Mouse (Mus musculus) spleen, postnatal 36 days (tissue): Measurements from ENCODE around the gene Olfr1371.

Experiments
- DNase-seq, 2 experiments: peaks; one replicate each; pipeline ENCODE4 v3.0.0; 2022; ENCODE audit warnings: low spot score in 2 of 2, mixed read lengths in 1 of 2

The Olfr1371 gene

DNA sequence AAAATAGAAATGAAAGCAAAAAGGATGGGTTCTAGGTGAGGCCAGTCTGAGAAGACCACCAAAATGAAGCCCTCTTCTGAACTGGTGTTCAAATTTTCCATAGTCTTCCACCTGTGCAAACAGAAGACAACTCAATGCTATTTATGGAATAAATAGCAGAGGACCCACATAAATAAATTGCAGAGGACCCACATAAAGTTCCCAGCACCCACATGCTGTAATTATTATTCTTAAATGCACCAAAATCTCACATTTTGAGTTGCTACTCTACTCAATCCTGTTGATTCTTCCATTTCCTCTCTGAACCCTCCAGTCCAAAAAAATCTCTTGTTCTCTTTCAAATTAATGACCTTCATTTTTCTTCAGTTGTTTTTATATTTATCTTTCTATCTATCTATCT lies at the start of gene Olfr1371:
TSS of gene Olfr1371 (minus strand) at position 101 of the 400 bp plus-strand sequence.
- no peak for DNase-seq

DNA sequence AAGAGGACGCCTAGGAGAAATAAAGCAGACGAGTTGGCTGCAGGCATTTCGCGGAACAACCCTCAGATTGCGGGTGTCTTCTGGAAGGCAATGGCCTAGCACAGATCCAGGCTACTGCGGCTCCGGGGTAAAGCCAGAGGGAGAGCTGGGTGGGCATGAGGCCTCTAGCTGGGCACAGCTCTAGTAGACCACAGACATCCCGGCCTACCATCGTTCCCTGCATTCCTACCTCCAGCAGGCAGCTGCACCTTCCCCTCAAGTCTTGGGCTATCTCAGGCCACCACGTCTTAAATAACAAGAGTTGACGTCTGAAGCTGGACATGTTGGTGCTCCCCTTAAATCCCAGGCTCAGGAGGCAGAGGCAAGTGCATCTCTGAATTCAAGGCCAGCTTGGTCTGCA lies 48.6 kb upstream of the Olfr1371 start:
- peak in 1 of 2 experiments; percentile 1 for DNase-seq

DNA sequence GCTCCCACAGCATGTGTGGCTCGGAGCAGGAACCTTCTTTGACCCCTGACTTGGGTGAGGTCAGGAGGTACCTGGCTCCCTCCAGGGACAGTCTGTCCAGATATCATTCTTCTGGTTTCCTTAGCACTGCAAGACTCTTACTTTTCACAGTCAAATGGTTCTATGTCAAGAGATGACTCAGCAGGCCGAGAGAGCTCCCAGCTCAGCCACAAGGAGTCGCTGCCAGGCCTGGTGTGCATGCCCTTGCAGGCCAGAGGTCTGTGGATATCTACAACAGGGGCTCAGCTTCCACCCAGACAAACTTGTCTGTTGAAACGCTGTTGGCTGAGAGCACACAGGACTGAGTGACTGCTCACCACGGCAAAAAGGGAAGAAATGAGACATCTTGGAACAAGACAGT lies 48.1 kb upstream of the Olfr1371 start:
- DNase-seq: peak; percentile 37 to 48

DNA sequence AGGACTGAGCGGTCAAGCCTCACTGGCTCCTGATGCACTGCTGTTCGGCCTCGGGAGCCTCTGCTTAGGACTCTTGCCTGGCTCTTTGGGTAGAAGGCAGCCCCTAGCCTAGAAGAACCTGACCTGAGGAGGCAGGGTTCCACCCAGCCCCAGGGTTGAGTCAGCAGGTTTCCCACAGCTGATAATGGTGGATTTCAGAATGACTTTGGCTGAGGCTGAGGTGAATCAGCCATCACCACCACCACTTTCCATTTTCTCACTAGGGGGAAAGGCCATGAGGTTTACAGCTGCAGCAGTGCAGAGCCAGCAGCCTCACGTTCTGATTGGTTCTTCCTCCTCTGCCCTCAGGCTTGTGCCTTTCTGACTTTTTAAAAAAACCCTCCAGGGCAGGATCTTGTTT lies 47.1 kb upstream of the Olfr1371 start:
- DNase-seq: no peak

DNA sequence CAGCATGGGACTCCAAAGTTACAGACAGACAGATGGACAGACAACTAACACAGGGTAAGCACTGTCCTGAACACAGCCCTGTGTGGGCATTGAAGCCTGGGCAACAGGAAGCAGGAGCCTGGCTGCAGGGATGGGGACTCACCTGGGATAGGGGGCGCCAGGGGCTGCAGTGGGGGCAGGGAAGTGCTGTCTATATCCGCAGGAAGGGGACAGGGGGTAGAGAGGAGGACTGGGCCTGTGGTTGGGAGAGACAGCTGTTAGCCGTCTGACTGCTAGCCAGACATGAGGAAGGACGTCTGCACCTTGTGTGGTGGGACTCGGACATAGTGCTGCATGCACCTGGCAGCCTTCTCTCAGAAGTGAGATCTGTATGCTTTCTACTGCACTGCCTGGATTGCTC lies 44.9 kb upstream of the Olfr1371 start:
- no peak for DNase-seq

DNA sequence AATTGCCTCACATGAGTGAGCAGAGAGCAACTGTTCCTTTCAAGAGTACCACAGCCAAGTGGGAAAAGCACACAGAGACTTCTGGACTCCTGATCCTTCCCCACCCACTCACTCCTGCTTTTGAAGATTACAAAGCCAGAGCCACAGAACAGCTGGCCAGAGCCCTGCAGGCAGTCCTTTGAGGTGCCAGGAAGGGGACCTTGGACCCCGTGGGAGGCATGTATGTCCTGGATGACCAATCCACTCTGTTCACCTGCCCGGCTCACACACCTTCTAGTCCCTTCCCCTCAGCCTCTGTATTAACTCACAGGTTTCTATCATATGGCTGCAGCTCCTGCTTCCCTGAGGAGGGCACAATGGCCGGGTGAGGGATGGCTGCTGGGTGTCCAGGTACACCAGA lies 43.6 kb upstream of the Olfr1371 start:
- no peak for DNase-seq

DNA sequence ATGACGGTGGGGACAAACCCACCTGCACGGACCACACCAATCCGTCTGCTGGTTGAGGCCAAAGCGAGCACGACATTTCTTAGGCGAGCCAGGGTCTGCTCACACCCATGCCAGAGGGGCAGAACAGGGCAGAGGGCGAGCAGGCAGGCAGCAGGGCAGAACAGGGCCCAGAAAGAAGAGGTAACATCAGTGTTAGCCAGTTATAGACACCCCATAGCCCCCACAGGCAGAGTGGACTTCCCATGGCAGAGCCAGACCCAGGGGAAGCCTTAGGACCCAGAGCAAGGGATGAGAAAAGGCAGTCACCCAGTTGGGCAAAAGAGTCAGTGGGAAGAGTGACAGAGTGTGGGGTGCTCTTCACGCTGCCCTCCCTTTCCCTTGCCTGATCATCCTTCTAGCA lies 41.3 kb upstream of the Olfr1371 start:
- no peak for DNase-seq

DNA sequence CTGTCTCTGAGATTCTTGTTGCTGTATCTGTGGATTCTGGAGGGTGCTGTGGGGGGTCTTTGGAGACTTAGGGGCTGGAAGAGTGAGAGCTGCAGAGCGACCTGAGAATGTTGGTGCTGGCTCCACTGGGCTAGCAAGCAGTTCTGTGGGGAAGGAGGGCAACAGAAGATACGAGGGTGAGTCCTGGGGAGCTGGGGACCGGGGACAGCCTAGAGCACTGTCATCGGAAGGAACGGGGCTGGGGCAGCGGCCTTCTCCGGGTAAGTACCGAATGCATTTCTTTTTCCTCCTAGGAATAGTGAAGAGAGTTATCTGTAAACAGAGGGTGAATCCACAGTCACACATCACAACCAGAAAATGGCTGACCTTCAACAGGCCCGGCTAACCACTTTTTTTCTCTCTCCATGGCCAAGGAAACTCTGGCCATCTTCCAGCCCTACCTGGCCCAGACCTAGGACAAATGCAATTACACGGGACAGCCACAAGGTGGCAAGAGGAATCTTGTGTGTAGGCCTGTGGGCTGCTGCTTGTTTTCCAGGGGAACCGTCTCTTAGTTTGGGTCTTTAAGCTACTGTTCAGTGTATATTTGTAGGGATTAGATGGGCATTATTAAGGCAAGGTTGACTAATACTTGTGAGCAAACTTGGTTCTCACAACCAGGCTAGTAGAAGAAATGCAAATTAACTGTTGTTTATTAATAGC lies 40.0 kb upstream of the Olfr1371 start:
- no peak for DNase-seq

DNA sequence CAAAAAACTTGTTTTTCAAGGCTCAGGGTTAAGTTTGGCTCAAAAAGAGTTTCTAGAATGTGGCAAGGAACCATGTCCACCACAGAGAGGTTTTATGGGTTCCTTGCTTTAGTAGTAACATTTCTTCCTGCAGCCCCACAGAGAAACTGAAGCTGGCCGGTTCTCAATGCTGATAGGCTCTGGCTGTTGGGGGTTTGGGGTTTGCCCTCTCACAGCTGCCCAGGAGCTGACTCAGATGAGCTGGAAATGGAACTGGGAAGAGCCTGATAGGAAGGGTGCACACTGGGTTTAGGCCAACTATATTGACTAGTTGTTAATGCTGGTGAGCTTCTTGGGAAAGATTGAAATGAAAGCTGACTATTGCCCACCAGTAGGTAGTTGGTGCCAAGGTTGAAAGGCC lies 38.9 kb upstream of the Olfr1371 start:
- DNase-seq: no peak

DNA sequence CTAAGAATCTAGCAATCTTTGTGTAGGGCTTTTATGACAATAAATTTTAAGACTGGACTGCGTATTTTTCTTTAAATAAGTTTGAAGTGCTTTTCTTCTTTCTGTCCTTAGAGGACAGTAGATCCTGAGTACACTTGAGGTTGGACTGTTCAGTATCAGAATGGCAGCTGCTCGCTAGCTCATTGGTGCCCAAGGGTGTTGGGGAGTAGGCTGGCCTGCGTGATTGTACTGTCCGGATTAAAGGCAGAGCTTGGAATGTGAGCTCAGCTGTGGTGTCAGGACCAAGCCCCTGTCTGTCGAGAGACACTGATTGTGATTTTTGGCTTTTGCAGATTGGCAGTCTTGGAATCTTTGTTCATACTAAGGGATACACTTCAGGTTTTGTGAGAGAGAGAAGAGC lies 38.0 kb upstream of the Olfr1371 start:
- DNase-seq: no peak

DNA sequence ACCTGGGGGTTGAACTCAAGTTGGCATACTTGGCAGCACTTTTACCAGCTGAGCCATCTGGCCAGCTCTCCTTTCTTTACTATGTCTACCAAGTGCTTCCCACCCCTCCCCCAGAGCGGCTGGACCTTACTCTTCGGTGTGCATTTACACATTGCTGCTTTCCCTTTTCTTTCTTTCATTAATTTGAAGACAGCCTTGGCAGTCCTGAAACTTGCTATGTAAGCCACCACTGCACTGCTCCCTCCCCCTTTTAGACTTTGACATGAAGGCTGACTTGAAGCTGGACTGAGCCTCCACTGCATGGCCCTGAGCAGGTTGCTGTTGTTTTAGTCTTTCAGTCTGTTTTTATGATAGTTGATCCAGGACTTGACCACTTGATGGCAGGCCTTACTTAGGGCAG lies 35.7 kb upstream of the Olfr1371 start:
- DNase-seq: no peak

DNA sequence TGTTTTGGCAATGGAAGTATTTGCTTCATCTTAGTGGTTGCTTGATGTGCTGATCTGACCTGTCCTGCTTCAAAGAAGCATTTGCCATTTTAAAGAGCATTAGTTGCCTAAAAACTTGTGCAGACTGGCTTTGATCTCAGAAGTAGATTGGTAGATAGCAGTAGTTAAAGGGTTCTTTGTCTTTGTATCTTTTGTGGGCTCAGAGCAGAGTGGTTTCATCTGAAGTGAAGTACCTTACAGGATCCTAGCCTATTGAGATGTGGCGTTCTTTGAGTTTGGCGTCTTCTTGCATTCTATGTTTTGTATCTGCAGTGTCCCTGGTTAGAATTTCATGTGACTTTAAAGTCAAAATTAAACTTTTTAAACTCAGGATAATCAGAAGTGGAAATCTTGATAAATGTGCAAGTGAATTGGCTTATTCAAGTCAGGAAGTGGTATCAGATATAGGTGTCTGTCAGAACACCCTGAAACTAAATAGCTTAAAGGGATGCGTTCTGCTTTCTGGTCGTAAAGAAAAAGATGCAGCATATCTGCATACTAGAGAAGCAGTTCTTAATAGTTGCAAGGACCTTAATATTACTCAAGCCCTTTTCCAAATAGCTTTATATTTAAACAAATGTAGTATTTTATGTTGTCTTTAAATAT lies 27.2 kb upstream of the Olfr1371 start:
- DNase-seq: no peak

DNA sequence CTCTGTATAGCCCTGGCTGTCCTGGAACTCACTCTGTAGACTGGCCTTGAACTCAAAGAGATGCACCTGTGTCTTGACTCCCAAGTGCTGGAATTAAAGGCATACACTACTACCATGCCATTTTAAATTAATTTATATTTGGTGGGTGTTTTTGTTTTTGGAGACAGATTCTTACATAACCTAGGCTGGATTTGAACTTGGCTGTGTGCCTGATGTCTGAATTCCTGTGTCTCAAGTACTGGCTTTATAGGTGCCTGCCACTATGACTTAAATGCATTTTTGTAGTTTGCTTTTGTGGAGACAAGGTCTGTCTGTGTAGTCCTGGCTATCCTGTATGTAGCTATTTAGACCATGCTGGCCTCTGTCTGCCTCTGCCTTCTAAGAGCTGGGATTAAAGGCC lies 20.7 kb upstream of the Olfr1371 start:
- DNase-seq: no peak

DNA sequence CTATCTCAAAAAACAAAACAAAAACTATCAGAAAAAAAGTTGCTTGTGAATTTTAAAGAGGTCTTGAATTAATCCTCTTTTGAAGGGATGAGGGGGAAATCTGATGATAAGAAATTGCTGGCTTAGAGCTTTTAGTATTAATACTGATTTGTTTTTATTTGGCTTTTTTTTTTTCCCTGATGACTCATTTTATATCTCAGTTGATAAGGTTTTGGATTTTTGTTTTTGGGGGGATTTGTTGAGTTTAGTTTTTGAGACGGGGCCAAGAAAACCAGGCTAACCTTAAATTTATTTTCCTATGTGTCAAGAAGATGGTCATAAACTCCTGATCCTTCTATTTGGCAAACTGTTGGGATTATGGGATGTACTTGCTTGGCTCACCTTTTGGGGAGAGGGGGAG lies 20.1 kb upstream of the Olfr1371 start:
- DNase-seq: no peak

DNA sequence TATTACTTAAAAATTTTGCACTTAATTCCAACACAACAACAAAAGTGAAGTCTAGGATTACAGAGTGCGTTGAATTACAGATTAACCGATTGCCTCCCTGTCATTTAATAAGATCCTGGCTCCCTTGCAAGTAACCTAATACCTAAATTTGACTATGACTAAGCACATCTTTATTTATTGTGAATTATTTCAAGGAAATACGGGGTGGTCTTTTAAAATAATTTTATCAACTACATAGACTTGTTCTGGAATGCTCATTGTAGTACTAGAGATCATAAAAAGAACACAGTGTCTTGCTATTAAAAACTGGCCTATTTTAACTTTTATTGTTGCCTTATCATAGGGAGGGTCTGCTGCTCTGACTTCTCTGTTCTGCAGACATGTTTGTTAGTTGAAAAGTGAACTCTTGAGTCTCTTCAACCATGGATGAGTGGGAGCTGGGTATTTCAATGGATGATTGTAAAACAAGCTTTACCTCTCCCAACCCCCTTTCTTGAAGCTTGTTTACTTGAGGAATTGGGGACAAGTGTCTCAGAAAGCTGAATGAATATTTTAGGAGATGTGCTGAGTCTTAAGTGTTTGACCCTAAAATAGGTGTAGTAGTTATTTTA lies 19.4 kb upstream of the Olfr1371 start:
- DNase-seq: no peak

DNA sequence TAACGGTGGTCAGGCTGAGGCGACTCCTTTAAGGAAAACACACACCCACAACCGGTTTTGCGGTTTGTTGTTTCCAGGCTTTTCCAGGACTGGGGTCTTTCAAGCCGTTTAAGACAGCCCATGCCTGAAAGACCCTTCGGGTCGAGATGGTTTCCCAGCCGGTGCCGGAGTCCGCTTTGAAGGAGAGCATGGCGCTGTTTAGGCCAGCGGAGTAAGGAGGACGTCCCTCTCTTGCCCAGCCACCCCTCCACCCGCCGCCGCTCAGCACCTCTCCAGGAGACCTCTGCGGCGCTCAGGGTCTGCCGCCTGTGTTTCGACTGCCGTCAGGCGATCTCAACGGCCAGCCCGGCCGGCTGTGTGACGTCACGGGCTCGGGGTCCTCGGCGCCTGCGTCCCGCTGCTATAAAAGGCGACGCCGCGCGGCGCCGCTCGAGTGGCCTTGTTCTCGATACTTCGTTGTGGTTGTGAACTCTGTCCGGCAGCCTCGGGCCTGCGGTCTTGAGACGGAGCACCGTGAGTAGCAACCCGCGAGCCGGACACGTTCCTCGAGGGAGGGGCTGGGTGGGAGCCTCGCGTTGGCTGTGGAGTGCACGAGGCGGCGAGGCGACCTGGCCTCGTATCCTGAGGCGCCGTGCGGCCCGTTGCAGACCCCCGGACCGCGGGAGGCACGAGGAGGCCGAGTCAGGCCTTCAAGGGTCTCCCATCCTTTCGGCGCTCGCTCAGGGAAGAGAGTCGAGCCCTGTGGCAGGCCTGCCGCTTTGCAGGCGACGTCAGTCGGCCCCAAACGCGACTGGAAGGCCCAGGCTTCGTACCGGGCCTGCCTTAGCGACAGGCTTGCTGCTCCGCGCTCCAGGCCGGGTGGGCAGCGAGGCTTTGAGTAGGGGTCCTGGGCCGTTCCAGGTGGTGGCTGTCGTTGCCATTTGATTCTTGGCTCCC lies 18.1 kb upstream of the Olfr1371 start, which contains the start of gene Skp1a:
TSS of gene Skp1a (plus strand) at position 390 of the 936 bp plus-strand sequence.
- peak; percentile 82 to 88 for DNase-seq

DNA sequence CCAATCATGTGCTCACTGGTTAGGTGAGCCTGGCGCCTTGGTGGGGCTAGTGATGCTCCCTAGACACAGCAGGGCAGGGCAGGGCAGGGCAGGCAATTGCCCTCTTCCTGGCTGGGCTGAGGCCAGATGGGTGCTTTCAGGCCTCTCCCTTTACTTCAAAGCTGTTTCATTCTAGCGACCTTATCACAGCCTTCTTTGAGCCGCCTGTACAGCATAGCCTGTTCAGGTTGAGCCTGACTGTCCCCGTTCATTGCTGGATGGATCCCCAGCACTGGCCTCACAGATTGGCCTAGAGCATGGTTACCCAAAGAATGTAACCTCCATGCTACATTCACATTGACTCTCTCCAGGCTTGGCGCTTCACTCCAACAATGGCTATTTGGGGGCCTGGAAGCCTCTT lies 16.9 kb upstream of the Olfr1371 start:
- no peak for DNase-seq

DNA sequence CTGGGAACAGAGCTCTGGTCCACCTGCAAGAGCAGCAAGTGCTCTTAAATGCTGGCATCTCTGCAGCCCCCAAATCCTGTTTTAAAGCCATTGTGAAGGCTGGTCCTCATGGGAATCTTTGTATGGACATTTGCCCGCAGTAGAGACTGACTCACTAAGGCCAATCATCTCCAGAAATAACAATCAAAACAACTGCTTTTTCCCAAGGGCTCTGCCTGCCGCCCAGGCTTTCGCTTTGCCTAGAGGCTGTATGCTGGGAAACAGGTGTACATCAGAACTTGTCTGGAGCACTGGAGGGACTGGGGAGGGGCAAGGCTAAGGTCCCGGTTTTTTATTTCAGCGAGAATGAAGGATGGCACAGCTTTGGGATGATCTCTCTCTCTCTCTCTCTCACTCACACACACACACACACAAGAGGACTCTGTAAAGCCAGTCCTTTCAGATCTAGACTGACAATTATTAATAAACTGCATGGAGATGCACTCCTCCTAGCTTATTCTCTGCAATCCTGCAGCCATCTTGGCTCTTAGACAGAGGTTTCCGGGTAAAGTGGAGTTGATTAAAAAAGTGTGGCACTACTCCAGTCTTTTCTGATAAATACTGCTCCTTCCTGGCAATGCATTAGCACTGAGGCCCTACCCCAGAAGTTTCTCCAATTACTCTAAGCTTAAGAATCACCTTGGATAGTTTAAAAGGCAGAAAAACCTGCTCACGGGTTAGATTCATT lies 15.1 kb upstream of the Olfr1371 start:
- no peak for DNase-seq

DNA sequence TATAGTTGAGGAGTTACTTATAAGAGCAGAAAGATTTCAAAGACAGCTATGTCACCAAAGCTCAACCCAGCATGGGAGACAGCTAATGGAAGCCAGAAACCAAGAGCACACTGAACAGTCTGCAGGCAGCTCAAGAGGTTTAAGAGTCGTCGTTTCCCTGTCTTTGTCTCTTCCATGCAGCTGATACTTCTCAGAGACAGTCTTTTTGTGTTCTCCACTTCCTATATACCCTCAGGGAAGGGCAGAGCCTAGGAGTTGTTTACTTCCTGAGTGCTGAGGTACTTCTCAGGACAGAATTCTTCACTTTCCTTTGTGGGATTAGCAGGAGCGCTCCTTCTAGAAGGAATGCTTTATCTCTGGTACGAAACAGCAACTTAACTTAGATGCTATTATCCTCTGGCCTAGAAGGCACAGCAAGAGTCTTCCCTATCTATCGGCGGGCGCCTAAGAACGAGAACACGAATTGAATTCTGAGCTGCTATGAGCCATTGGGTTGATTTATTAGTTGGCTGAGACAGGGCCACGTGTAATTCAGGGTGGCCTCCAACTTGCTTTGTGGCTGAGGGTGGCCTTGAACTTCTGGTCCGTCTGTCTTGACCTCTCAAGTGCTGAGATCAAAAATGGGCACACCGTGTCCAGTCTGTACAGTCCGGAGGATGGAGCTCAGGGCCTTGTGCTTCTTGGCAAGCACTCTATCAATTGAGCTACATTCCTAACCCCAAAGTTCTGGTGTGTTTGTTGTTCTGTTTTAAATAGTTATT lies 13.9 kb upstream of the Olfr1371 start:
- no peak for DNase-seq

DNA sequence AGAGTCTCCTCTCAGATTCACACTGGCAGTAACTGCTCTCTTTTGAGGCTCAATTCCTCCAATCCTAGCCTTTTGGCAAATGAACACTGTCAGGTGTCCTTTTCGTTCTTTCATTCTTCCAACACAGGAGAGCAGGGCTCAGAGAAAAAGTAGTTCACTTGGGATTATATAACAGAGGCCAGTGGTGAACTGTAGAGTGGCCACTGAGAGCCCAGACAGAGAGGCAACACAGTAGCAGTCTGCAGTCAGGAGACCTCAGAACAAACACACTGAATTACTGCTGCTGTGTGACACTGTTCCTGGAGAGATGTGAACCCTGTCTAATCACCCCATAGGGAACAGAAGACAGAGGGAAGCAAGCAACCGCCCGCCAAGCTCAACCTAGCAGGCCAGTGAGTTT lies 13.3 kb upstream of the Olfr1371 start:
- DNase-seq: no peak
